Mouse (Mus musculus) liver, adult 2 months (tissue): ENCODE measurements around the gene Zfp668. TPM values are rescaled to one million over a fixed set of nuclear protein-coding genes. Genes with fewer than 3 reads are reported as not detected.

ENCODE experiments used
- DNase-seq: peaks from one replicate; pipeline ENCODE4 v3.0.0-alpha.2; 2011; ENCODE audit warnings: low read depth, low spot score; ENCODE audit errors: extremely low read depth
- H3K27ac ChIP-seq: fragments of 200-500 bp; replicated peaks from 2 replicates; pipeline ENCODE4 v1.5.1; 2012; ENCODE audit warnings: low read depth, mild to moderate bottlenecking, control low read depth, inconsistent platforms, low read length; ENCODE audit not compliant: insufficient read depth
- H3K27me3 ChIP-seq: fragments of 200-500 bp; 2 replicates; pipeline ENCODE4 v1.6.1; 2012; ENCODE audit warnings: mild to moderate bottlenecking, moderate library complexity, low read length, inconsistent platforms; ENCODE audit not compliant: control insufficient read depth, insufficient read depth
- H3K36me3 ChIP-seq: fragments of 200-500 bp; 2 replicates; pipeline ENCODE4 v1.6.1; 2012; ENCODE audit warnings: low read length, inconsistent platforms; ENCODE audit not compliant: control insufficient read depth, insufficient read depth
- H3K4me1 ChIP-seq: fragments of 200-500 bp; 2 replicates; pipeline ENCODE4 v1.6.1; 2011; ENCODE audit warnings: low read length; ENCODE audit not compliant: control insufficient read depth, insufficient read depth
- H3K4me3 ChIP-seq: fragments of 200-500 bp; 2 replicates; pipeline ENCODE4 v1.5.1; 2011; ENCODE audit warnings: low read depth, mild to moderate bottlenecking, control low read depth, low read length, moderate library complexity; ENCODE audit not compliant: insufficient read depth
- H3K79me2 ChIP-seq: fragments of 200-500 bp; 2 replicates; pipeline ENCODE4 v1.6.1; 2012; ENCODE audit warnings: inconsistent platforms, mild to moderate bottlenecking, low read length, moderate library complexity; ENCODE audit not compliant: control insufficient read depth, insufficient read depth
- H3K9ac ChIP-seq: fragments of 200-500 bp; 2 replicates; pipeline ENCODE4 v1.6.1; 2012; ENCODE audit warnings: low read depth, mild to moderate bottlenecking, control low read depth, inconsistent platforms, low read length
- CTCF ChIP-seq: fragments of 200-500 bp; IDR thresholded peaks from 2 replicates; pipeline ENCODE4 v1.5.1; 2011; ENCODE audit warnings: low read depth, low read length, control low read depth
- POLR2A ChIP-seq: fragments of 200-500 bp; IDR thresholded peaks from 2 replicates; pipeline ENCODE4 v1.6.1; 2011; ENCODE audit warnings: low read length, control low read depth; ENCODE audit not compliant: insufficient read depth; ENCODE audit errors: extremely low read depth
- WGBS: fragments of 180-500 bp; shearing (Covaris S2); methylation state at CpG from one replicate; pipeline ENCODE4 v1.1.7; 2018; 5-methylcytosine and 5-hydroxymethylcytosine counted together
- polyA plus RNA-seq: library from polyadenylated mRNA; depleted of rRNA; stranded (reverse); fragments of >200 nt; gene quantifications from 2 replicates; pipeline ENCODE4 v1.2.3, GENCODE M21; 2012
- total RNA-seq: library from RNA; depleted of rRNA; stranded (reverse); fragments of >200 nt; gene quantifications from 2 replicates; pipeline ENCODE4 v1.2.3, GENCODE M21; 2014

Gene Zfp668
- total and polyA plus RNA-seq, 2 experiments: 0.65 to 2.1 TPM

DNA sequence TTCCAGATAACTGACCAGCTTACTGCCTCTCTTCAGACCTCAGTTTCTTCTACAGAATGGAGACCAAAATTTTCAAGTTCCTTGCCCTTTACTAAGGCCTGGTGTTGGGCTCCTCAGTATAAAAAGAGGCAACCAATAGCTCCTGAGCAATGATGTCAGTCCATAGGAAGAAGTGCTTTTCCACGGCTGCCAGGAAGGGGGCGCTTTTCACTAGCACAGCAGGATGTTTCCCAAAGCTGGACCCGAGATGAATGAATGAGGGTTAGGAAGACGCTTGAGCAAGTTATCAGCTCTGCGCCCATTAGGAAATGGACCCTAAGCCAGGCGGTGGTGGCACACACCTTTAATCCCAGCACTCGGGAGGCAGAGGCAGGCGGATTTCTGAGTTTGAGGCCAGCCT, 44.9 kb upstream of the Zfp668 start:
- TF ChIP-seq POLR2A (no peak), CTCF (peak; percentile 57)
- H3K36me3 ChIP-seq: peaks cover 8% of the 10 kb centered on the region; the same call in 1 of the 2 replicates
- H3K27ac ChIP-seq: no peak overlapping the region
- DNase-seq: no peak
- H3K4me3 ChIP-seq: no peak overlapping the region
- WGBS: 63% methylated on average over 8 of the region's 8 CpGs
- H3K4me1 ChIP-seq: peaks cover 9% of the 10 kb centered on the region; the same call in 1 of the 2 replicates
- H3K27me3 ChIP-seq: no peaks in the 10 kb centered on the region
- no peaks in the 10 kb centered on the region for H3K79me2 ChIP-seq
- H3K9ac ChIP-seq: no peak overlapping the region

DNA sequence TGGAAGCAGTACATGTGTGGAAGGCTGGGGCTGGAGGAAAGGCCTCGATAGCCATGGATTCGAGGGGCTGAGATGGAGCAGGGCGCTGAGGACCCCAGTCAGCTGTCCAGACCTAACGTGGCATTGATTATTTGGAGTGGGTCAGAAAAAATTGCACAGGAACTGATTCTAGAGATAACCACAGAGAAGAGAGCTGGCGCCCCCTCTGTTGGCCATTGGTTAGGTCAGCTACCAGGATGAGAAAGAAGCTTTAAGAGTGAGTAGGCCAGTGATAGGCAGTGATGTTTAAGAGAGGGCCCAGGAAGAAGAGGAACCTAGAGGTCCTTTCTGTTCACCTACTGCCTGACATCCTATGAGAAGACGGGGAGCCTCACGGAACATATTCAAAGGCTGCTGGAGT, 42.7 kb upstream of the Zfp668 start:
- TF ChIP-seq CTCF (peak; percentile 19; the same call in 1 of the 2 replicates), POLR2A (no peak)
- 77% methylated on average over 7 of the region's 7 CpGs for WGBS
- H3K4me3 ChIP-seq: no peak overlapping the region
- no peaks in the 10 kb centered on the region for H3K27me3 ChIP-seq
- peaks cover 11% of the 10 kb centered on the region for H3K36me3 ChIP-seq
- DNase-seq: no peak
- H3K4me1 ChIP-seq: peaks cover 9% of the 10 kb centered on the region; the same call in 1 of the 2 replicates
- H3K9ac ChIP-seq: no peak overlapping the region
- H3K79me2 ChIP-seq: no peaks in the 10 kb centered on the region
- no peak overlapping the region for H3K27ac ChIP-seq

DNA sequence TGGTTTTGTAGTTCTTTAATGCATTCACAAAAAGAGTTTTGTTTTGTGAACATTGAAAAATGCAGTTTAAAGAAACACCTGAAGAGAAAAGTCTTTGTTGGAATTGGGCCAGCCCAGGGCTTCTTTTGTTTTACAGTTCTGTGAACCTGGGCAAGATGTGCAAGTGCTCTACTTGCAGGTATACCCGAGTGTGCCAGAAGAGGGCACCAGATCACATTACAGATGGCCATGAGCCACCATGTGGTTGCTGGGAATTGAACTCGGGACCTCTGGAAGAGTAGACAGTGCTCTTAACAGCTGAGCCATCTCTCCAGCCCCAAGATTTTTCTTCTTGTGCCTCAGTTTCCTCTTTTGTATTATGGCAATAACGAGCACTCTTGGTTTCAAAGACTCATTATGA, 41.6 kb upstream of the Zfp668 start:
- DNase-seq: peak; percentile 60
- no peak for TF ChIP-seq POLR2A
- peak; percentile 67 for TF ChIP-seq CTCF

DNA sequence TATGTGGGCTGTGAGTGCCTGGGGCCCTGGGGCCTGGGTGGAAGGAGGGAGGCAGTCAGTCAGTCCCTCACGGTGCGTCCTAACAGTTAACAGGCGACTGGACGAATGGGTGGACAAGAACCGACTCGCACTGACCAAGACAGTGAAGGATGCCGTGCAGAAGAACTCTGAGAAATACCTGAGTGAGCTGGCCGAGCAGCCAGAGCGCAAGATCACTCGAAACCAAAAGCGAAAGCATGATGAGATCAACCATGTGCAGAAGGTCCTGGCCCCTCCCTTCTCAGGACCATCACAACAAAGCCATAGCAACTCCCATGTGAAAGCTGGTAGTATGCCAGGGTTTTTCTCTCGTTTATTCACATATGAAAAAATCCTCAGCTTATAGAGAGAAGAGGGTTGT, 38.7 kb upstream of the Zfp668 start:
- Histone ChIP-seq H3K36me3 (peaks cover 11% of the 10 kb centered on the region), H3K9ac (no peak overlapping the region), H3K4me3 (no peak overlapping the region), H3K79me2 (peaks cover 5% of the 10 kb centered on the region; the same call in 1 of the 2 replicates), H3K27me3 (no peaks in the 10 kb centered on the region), H3K27ac (no peak overlapping the region), H3K4me1 (peaks cover 2% of the 10 kb centered on the region; the same call in 1 of the 2 replicates)
- TF ChIP-seq CTCF (no peak), POLR2A (no peak)
- DNase-seq: no peak
- 92% methylated on average over 12 of the region's 12 CpGs for WGBS

More for the DNA sequence above, 41.6 kb upstream of the Zfp668 start:
- Histone ChIP-seq H3K79me2 (no peaks in the 10 kb centered on the region), H3K27ac (no peak overlapping the region), H3K9ac (no peak overlapping the region), H3K4me1 (peaks cover 9% of the 10 kb centered on the region; the same call in 1 of the 2 replicates), H3K36me3 (peaks cover 11% of the 10 kb centered on the region), H3K27me3 (no peaks in the 10 kb centered on the region), H3K4me3 (no peak overlapping the region)
- 54% methylated on average over 3 of the region's 3 CpGs for WGBS

DNA sequence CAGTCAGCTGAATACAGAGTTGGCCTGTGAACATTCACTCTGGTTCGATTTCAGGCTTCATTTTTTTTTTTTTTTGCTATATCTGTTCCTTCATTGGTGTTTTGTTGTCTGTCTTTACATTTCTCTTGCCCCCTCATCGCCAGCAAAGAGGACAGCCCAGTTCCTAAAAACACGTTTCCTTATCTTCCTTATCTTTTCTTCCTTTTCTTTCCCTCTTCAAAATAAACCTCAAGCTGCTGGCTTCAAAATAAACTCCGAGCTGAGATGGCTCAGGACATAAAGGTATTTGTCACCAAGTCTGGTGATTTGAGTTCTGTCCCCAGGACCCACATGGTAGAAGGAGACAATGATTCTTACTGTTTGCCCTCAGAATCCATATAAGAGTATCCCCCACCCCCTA, 36.3 kb upstream of the Zfp668 start:
- H3K4me3 ChIP-seq: peak overlapping the region; percentile 94
- peaks cover 16% of the 10 kb centered on the region for H3K36me3 ChIP-seq
- WGBS: 6% methylated on average over 4 of the region's 4 CpGs
- H3K79me2 ChIP-seq: peaks cover 5% of the 10 kb centered on the region; the same call in 1 of the 2 replicates
- peak overlapping the region; percentile 54 for H3K27ac ChIP-seq
- H3K4me1 ChIP-seq: peaks cover 11% of the 10 kb centered on the region
- H3K27me3 ChIP-seq: no peaks in the 10 kb centered on the region
- no peak for DNase-seq
- H3K9ac ChIP-seq: peak overlapping the region; percentile 90
- TF ChIP-seq POLR2A (no peak), CTCF (no peak)

DNA sequence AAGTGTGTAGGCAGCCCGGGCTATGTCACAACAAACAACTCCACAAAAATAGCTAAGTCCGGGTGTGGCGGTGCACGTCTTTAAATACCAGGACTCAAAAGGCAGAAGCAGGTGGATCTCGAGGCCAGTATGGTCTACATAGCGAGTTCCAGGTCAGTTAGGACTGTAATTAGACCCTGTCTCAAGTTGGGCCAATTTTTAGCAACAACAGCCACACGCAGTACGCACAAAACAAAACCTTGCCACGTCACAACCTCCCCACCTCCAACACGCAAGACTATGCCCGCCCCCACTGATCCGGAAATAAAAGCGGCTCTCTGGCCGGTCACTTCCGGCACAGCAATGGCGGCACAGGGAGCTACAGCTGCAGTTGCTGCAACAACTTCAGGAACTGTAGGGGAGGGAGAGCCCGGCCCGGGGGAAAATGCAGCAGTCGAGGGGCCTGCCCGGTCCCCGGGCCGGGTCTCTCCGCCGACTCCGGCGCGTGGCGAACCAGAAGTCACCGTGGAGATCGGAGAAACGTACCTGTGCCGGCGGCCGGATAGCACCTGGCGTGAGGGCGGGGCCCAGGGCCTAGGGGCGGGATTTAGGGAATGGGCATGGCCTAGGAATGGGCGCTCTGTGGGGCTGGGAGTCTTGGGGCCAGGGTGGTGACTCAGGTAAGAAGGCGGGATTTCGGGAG, 35.7 kb upstream of the Zfp668 start, which contains the start of gene Kat8:
Kat8 (plus strand) TSS at position 327 of the 682 bp plus-strand sequence.
- DNase-seq: peak; percentile 89
- Histone ChIP-seq H3K27ac (peak within 1 kb of the TSS; percentile 98), H3K9ac (peak within 1 kb of the TSS; percentile 92), H3K36me3 (peaks cover 16% of the 10 kb centered on the region), H3K79me2 (peaks cover 5% of the 10 kb centered on the region; the same call in 1 of the 2 replicates), H3K27me3 (no peaks in the 10 kb centered on the region), H3K4me3 (peak within 1 kb of the TSS; percentile 94), H3K4me1 (peaks cover 11% of the 10 kb centered on the region)
- TF ChIP-seq CTCF (no peak), POLR2A (peak; percentile 78; the same call in 1 of the 2 replicates)
- under 1% methylated on average over 40 of the region's 40 CpGs for WGBS
